Mouse (Mus musculus) adrenal gland (tissue): ENCODE results near the gene Ppfibp1.

ENCODE experiments used
- intact Hi-C: fragments of 180-260 bp; cut with DNase I; formaldehyde crosslinking; loops from one replicate; pipeline ENCODE4 v1.15.1; 2025

Ppfibp1 gene

DNA sequence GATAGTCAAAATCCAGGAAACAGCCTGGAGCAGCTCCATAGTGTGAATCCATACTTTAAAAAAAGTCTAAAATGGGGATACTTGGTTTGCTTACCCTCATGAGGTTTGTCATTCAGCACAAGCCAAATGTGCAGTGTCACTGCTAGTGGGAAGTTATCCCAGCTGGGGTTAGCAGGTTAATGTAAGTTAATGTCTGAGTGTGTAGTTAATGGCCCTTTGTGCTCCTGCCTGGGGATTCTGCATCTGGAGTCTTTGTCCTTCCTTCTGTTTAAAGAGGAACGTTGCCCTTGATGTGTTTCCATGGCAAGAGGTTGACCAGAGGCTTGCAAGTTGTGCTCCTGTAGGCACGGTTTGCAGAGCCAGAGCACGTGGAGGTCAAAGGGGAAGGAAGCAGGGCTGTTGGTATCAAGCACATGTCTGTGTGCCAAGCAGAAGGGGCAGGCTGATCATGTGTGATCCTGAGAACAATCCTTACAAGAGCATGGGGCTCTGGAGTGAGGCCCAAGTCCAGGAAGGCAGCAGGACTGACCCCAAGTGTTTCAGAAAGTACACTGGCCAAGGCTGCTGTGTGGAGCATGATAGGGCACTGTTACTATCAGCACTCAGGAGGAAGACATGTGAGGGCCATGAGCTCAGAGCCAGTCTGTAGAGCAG lies 24.7 kb downstream of the Ppfibp1 start:
- intact Hi-C loops: no loop called here

GRCm38 (mm10) chr6:146913489-146914198 lies 25.4 kb downstream of the Ppfibp1 start:
- intact Hi-C loops: no loop called here

DNA sequence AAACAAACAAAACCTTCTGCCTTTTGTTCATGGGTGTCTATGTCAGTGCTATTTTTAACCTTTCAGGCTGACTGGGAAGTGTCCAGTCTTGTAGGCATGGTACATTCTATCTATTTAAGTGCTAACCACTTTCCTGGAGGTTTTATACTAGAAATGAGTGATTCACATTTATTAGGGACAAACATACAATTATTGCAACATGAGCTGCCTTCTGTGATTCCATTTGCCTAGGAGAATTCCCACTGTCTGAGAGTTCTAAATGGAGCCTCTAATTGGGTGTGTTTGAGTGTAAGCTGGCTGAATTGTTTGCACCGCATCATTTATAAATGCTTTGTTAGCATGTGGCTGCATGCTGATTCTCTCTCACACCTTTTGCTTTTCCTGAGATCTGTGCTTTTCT lies 27.5 kb downstream of the Ppfibp1 start:
- intact Hi-C loops: no loop called here

- intact Hi-C loops: no loop called here
These were observed 29.1 kb downstream of the Ppfibp1 start for GRCm38 (mm10) chr6:146917396-146917795.

GRCm38 (mm10) chr6:146918341-146918740 lies 30.1 kb downstream of the Ppfibp1 start:
- intact Hi-C loops: no loop called here

GRCm38 (mm10) chr6:146926415-146926980 lies 38.2 kb downstream of the Ppfibp1 start:
- intact Hi-C loops: no loop called here

GRCm38 (mm10) chr6:146928108-146928507 lies 39.8 kb downstream of the Ppfibp1 start:
- intact Hi-C loops: no loop called here

GRCm38 (mm10) chr6:146929031-146929430 lies 40.7 kb downstream of the Ppfibp1 start:
- intact Hi-C loops: no loop called here

GRCm38 (mm10) chr6:146933123-146933522 lies 44.8 kb downstream of the Ppfibp1 start:
- intact Hi-C loops: no loop called here

DNA sequence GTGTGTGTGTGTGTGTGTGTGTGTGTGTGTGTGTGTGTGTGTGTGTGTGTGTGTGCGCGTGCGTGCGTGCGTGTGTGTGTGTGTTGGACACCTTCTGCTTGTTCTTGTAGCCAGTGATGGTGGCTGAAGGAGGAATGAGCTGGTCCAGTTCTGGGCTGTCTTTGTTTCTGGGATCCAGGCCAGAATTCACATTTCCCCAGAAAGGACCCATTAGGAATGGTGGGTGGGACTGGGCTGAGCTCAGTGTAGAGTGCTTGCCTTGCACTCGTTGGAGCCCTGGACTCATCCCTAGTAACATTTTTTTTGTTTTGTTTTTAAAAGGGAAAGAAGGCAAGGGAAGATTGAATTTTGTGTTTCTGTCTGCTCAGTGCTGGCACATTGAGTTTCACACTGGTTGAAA lies 47.7 kb downstream of the Ppfibp1 start:
- intact Hi-C loops: no loop called here

GRCm38 (mm10) chr6:146939026-146939425 lies 50.7 kb downstream of the Ppfibp1 start:
- intact Hi-C loops: no loop called here

DNA sequence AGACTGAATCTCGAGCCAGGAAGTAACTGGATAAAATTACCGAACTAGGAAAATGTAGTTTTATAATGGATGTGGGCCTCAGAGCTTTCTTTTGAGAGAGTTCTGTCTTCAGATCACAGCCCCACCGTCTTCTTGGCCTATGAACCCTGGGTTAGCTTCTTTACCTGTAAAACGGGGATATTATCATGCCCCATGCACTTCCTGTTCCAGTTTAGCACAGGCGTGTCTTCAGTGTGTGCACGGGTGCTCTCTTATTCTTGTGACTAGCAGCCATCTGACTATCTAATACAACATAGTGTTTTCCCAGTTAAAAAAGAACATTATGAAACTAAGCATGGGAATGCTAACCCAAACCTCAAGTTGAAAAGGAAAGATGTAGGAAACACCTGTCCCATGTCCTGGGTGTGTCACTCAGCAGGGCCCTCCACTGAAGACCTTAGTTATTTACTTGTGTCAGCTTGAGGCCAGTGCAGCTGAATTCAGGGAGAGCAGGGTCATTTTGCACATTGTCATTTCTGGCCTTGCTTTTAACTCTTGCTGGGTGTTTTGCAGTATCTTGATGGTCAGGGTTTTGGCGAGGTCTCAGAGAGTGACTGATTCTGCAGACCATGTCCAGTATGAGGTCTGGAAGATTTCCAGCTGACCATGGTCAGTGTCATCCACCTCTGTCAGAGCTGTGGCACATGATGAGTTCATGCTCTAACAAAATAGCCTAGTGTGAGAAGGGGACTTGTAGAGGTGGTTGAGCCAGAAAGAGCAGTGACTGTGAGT lies 53.4 kb downstream of the Ppfibp1 start:
- intact Hi-C loops: no loop called here

DNA sequence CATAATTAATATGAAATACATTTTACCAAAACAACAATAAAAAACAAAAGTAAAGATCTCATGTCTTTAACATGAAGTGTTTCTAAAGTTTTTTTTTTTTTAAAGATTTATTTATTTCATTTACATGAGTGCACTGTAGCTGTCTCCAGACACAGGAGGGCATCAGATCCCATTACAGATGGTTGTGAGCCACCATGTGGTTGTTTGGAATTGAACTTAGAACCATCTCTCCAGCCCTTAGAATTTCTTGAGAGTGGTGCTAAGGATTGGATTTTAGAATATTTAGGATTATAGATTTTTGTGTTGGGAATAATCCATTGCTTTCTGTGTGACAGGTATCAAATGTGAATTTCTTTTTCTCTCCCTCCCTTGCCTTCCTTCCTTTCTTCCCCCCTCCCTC lies 55.7 kb downstream of the Ppfibp1 start:
- intact Hi-C loops: no loop called here

GRCm38 (mm10) chr6:146944830-146945229 lies 56.5 kb downstream of the Ppfibp1 start:
- intact Hi-C loops: no loop called here

GRCm38 (mm10) chr6:146946327-146947029 lies 58.2 kb downstream of the Ppfibp1 start:
- intact Hi-C loops: no loop called here

DNA sequence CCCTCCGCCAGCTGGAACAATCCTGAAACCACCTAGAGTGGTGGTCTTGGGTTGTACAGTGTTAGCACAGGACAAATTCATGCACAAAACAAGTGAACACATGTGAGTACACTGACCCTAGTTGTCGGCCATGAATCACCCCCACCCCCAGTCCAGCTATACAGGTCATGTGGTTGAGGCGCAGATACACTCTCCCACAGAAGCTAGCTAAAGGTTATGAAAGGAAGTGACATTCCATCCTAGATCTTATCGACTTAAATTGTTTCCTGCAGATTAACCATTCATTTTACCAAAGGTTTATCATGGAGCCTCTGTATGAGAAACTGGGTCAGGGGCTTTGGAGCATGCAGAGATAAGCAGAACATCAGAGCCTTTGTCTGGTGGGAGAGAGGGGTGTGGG lies 58.9 kb downstream of the Ppfibp1 start:
- intact Hi-C loops: no loop called here

DNA sequence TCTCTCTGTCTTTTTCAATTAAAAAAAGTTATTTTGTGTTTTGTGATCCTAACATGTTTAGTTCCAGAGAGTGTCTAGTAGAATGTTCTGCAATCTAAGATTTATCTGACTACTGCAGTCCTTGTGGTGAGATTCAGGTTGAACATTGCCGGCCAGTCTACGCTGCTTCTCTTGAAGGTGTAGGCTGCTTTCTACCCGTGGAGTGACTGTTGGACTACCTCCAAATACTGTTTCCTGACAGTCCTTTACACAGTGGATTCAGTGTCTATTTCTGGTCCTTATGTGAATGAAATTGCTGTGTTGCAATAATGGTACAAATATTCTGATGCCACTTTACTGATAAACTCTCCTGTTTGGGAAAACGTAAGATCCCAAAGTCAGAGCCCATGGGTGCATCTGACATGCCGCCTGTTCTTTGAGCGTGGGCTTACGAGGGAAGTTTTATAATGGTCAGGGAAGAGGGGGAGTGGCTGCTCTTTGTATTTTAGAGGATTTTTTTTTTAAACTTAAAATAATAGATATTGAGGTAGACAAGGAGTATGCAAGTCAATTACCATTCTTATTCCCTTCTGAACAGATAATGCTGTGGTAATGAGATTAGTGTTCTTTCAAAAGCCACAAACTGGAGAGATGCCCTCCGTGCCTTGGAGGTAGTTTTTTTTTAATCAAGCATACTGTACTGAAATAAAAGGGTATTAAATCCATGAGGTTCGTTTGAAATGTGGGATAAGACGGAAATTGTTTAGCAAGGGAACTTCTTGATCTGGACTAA lies 61.6 kb downstream of the Ppfibp1 start:
- intact Hi-C loops: no loop called here

DNA sequence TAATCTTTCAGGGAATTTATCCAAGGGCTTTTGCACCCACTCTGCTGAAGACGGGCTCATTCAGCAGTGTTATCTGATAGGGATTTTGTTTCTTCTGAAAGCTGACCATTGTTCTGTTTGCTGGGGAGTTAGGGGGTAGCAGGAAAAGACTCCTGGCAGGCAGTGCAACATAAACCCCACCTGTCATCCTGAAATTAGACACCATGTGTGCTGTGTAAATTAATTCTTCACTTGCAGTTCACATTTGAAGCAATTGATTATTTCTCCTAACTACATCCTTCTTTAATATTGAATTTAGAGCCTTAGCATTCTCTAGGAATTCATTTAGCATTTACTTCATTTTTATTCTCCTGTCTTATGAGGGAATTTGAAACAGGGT lies 62.2 kb downstream of the Ppfibp1 start:
- intact Hi-C loops: no loop called here

DNA sequence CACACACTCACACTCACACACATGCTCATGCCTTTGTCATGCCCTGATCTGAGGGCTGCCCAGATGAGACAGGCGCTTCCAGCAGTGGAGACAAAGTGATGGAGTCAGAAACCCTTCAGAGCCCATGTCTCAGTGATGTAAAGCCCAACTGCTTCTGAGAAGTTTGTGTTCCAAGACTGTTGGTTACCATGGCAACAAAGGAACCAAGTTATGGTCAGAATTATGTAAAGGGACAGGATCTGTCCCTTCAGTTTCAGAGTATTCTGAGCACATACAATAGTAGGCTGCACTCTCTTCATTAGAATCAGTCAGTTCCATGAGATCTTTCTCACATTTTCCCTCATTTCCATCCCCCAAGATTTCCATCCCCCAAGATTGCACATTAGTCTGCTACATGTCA lies 66.0 kb downstream of the Ppfibp1 start, which contains the start of gene 1700034J05Rik:
1700034J05Rik (minus strand) TSS at position 165 of the 400 bp plus-strand sequence.
- intact Hi-C loops: no loop called here

DNA sequence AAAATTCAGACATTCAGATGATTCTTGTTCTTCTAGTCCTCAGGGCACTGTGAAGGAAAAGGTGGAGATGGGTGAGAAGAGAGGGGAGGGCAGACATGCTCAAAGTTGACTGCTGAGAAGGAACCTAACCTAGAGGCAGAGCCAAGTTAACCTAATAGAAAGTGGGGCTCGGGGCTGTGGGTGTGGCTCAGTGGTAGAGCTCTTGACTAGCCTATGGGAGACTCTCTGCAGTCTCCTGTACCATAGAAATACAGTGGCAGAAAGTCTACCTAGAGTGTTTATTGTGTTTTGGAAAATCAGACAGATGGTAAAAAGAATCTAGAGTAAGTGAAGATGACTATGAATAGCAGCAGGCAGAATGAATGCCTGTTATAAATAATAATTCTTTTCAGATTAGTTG lies 67.2 kb downstream of the Ppfibp1 start:
- intact Hi-C loops: no loop called here

GRCm38 (mm10) chr6:146955896-146956295 lies 67.6 kb downstream of the Ppfibp1 start:
- intact Hi-C loops: no loop called here
